Mouse (Mus musculus) urinary bladder, postnatal 4 days (tissue): ENCODE data around the gene Aox1.

Experiments used
- DNase-seq, 2 experiments: peaks; one replicate each; pipeline ENCODE4 v3.0.0; 2021 to 2022; ENCODE audit warnings: low spot score in 2 of 2

Aox1 gene

GRCm38 (mm10) chr1:58065151-58065550 lies 35.4 kb downstream of the Aox1 start:
- no peak for DNase-seq

DNA sequence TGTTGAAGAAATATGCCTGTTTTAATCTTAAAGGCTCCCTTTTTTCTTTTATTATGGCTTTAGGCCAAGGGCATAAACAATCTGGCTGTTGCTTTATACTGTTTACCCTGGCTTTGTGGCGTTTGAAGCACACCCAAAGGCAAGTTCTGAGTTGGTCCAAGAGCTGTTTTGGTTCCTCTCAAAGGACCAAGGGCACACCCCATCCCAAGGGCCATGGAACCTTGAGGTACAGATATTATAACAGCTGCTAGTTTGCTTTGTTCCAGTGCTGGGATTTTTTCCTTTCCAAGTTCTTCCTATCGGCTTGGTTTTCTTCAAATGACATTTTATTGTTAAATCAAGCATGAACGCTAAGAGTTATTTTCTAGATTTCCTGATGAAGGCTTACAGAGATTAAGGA lies 35.9 kb downstream of the Aox1 start:
- DNase-seq = no peak

GRCm38 (mm10) chr1:58069181-58069580 lies 39.5 kb downstream of the Aox1 start:
- DNase-seq = no peak

- no peak for DNase-seq
Measured at GRCm38 (mm10) chr1:58070091-58070490, 40.4 kb downstream of the Aox1 start.

GRCm38 (mm10) chr1:58071006-58071405 lies 41.3 kb downstream of the Aox1 start:
- no peak for DNase-seq

DNA sequence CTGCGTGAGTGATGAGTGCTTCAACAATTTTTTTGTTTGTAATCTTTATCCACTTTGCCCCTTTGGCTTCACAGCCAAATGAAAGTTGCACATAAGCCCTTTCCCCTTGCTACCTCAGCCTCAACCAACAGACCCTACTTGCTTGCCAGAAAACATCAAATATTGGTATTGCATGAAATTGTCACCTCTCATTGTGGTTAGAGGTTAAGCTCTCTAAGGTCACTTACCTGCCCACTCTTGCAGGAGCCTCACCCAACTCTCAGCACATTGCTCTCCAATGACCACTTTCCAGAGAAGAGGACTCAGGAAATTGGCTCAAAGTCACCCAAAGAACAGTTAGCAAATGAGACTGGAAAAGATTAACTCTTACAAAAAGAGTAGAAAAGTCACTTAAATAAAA lies 41.8 kb downstream of the Aox1 start:
- no peak for DNase-seq

GRCm38 (mm10) chr1:58072416-58072815 lies 42.7 kb downstream of the Aox1 start:
- no peak for DNase-seq

DNA sequence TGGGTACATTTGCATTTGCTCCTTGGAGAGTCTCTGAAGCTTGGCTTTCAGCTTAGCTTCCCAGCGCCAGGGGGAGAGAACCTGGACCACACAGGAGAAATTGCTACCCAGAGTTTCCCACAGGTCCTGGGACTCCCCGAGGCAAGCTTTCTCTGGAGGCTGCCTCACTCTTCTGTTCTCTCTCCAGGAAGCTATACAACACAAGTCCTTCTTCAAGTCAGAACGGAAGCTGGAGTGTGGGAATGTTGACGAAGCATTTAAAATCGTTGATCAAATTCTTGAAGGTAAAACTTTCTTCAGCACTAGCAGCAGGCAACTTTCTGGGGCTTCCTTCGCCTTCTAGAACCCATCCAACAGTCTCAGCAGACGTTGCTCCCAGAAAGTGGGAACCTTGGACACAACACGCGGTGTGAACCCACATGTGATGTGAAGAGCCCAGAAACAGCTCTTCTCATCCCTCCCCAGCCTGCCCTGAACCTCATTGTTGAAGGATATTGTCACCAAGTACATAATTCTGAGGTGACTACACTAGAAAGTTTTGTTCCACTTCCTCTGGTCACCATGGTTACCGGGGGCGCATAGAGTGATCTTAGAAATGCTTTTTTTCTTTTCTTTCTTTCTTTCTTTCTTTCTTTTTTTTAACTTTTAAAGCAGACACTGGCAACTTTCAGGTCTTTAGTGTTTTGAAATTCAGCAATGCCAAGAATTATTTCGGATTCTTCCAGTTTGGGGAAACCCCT lies 43.4 kb downstream of the Aox1 start:
- no peak for DNase-seq

GRCm38 (mm10) chr1:58074266-58074665 lies 44.5 kb downstream of the Aox1 start:
- no peak for DNase-seq

GRCm38 (mm10) chr1:58077882-58078281 lies 48.2 kb downstream of the Aox1 start:
- no peak for DNase-seq

DNA sequence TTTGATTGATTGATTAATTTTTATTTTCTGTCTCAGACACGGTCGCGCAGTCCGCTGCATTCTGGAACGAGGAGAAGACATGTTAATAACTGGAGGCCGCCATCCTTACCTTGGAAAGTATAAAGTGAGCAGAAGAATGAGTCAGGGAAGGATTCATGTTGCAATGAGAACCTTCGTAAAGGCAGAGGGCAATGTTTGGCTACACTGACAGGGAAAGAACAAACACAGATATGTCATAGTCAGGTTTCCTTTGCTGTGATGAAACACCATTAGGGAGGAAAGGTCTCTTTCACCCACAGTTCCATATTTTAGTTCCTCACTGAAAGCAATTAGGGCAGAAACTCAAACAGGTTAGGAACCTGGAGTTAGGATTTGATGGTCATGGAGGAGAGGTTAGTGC lies 48.7 kb downstream of the Aox1 start:
- DNase-seq = no peak

GRCm38 (mm10) chr1:58079689-58080088 lies 50.0 kb downstream of the Aox1 start:
- DNase-seq = no peak

DNA sequence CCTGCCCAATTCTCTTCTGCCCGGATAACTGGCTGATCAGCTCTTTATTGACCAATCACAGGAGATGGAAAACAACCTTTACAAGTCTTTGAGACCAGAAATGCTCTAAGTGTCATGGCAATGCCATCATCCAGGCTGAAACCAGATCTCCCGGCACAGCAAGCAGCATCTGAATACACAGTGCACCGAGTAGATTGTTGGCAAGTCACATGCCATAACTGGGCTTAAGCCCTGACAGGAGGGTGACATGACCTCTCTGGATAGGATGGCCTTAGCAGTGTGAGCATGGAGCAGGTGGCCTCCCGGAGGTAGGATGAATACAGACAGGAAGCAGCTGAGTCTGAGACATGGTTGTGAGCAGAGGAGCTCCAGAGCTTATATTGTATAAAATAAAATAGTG lies 50.7 kb downstream of the Aox1 start:
- no peak for DNase-seq

DNA sequence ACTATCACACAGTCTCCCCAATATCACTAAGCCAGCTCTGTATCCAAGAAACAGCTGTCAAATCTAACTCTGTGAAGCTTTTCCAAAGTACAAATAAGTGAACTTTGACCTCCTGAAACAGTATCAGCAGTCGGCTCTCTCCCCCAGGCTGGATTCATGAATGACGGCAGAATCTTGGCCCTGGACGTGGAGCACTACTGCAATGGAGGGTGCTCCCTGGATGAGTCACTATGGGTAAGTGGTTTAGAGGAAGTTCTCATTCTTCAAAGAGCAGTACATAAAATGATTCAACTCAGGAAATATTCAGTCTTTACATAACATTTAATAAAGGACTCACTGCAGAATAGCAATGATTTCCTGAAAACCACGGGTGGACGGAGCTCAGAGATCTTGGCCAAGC lies 51.6 kb downstream of the Aox1 start:
- DNase-seq = no peak

DNA sequence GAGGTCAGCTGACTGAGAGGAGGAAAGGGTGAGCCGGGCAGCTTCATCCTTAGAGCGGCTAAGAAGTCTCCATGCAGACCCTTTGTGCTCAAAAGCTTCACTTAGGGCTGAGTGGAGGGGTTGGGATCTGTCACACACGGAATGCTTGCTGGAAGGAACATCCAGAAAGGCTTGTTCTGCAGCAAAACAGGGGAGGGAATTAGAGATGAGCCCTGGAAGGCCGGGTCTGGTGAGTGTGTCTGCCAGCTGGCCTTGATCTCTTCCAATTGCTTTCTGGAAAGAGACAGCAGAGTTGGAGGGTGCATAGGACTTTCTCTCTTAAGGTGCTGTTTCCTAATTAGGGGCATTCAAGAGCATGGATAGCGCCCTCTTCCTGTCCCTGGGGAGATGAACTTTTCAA lies 59.6 kb downstream of the Aox1 start:
- DNase-seq = peak in 1 of 2 experiments; percentile 37

- no peak for DNase-seq
Measured at GRCm38 (mm10) chr1:58090191-58090590, 60.5 kb downstream of the Aox1 start.

DNA sequence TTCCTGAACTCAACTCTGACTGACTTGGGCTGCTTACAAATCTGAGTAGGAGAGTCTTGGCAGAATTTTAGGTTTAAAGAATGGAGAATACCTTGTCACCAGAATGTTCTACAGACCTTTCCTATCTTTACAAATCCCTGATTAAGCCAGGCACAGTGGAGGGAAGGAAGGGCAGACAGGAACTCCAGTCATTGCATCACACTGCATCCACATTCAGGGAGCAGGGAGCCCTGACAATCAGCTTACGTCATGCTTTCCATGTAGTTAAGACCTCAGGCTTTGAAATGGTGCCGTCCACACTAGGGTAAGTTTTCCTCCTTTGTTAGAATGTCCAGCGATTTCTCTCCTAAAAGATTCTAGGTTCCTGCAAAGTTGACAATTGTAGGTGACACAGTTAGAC lies 61.5 kb downstream of the Aox1 start:
- DNase-seq = no peak

GRCm38 (mm10) chr1:58091992-58092560 lies 62.3 kb downstream of the Aox1 start:
- no peak for DNase-seq

DNA sequence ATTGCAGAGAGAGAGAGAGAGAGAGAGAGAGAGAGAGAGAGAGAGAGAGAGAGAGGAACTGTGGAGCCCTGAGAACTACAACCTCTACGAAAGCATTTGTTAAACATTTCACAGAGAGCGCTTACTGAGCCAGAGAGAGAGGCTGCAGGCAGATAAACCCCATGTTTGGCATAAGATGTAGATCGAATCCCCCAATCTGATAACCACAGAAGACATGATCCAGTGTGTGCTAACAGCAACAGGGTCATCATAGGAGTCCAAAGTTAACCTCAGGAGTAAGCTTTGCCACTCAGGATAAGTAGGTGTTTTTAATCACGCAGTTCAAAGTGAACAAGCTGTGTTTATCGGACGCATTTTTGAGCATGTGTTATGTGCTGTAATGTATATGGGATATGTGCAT lies 67.6 kb downstream of the Aox1 start:
- DNase-seq = no peak

DNA sequence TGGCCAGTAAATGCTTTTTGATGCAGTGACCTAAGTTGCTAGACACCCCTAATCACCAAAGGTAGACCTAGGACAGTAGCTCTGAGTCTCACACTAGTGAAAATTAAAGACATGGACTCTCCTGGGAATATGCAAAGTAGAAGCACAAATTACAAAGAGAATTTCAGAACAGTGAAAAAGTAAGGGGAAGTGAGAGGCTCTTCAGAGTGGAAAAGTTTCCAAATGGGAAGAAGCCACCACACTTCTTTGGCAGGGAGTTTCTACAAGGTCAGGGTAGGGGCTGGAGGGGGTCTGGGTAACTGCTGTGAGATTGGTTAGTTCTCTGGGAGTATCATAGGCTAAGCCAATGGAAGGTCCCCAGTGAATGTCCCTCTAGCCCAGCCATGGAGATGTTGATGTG lies 69.4 kb downstream of the Aox1 start:
- DNase-seq = no peak

DNA sequence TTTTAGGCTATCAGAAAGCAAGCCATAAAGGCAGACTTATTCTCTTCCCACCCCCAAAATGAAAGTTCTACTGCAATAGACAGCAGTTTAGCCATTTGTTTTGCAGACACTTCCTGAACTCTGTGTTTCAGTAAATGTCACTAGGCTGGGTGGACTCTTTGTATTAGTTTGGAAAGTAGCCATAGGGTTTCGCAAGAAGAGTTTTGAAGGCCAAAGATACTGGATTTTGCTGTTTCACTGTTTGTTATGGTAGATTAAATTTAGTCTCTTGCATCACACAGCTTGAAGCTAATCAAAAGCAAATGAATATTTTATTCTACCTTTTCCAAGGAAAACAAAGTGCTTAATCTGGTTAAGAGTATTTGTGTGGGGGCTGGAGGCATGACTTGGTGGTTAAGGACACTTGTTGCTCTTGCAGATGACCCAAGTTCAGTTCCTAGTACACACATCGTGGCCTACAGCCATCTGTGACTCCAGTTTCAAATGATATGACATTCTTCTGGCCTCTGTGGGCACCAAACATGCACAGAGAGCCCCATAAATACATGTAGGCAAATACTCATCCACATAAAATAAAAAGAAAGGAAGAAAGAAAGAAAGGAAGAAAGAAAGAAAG lies 71.9 kb downstream of the Aox1 start:
- no peak for DNase-seq

GRCm38 (mm10) chr1:58102494-58102893 lies 72.8 kb downstream of the Aox1 start:
- no peak for DNase-seq

DNA sequence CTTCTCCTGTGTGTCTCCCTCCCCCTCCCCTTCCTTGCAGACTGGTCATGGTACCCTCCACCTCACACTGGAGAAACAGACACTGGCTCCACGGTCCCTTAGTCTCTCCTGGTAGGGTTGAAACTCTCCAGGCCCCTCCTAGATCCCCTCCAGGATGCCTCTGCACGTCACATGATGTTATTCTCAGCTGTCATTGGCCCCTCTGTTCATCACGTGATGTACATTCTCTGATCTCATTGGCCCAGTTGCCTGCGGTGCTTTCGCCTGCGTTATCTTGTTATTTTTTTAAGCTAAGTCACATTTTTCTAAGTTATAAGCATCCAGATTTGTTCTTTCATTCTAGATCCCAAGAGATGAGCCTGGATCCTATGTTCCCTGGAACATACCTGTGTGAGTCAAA lies 76.0 kb downstream of the Aox1 start:
- DNase-seq = no peak
